Mouse (Mus musculus) bone marrow macrophage, adult 2 months (primary cell): ENCODE measurements at regions not wholly inside any gene's neighbourhood (a gene's known extent, or its start where the extent isn't known, plus 50 kb on each side); places are given as distances from the start of the nearest gene placed in this dataset.

Source experiments
- H3K27ac ChIP-seq: 2 replicates; pipeline ENCODE4 v1.5.1; 2012; ENCODE audit warnings: low read depth, low read length; ENCODE audit not compliant: insufficient read depth
- H3K4me1 ChIP-seq: 2 replicates; pipeline ENCODE4 v1.6.1; 2012; ENCODE audit warnings: low read length; ENCODE audit not compliant: control insufficient read depth, insufficient read depth
- H3K4me3 ChIP-seq: 2 replicates; pipeline ENCODE4 v1.5.1; 2012; ENCODE audit warnings: mild to moderate bottlenecking, low read length, moderate library complexity; ENCODE audit not compliant: insufficient read depth
- CTCF ChIP-seq: IDR thresholded peaks from 2 replicates; pipeline ENCODE4 v1.5.1; 2012; ENCODE audit warnings: low read depth, mild to moderate bottlenecking, low read length, moderate library complexity
- POLR2A ChIP-seq: IDR thresholded peaks from 2 replicates; pipeline ENCODE4 v1.6.1; 2012; ENCODE audit warnings: mild to moderate bottlenecking, low read depth, low read length, borderline replicate concordance

- TF ChIP-seq POLR2A (no peak), CTCF (no peak)
- no peaks in the 10 kb centered on the region for H3K4me1 ChIP-seq
- no peak overlapping the region for H3K4me3 ChIP-seq
- no peak overlapping the region for H3K27ac ChIP-seq
These were observed 212.4 kb upstream of the Klf3 start for GRCm38 (mm10) chr5:64590747-64591146.

- Histone ChIP-seq H3K27ac (no peak overlapping the region), H3K4me3 (no peak overlapping the region), H3K4me1 (no peaks in the 10 kb centered on the region)
- TF ChIP-seq CTCF, result no peak
- TF ChIP-seq POLR2A, result no peak
These were observed 211.4 kb upstream of the Klf3 start for GRCm38 (mm10) chr5:64591792-64592191.

GRCm38 (mm10) chr5:64595220-64595619 lies 208.0 kb upstream of the Klf3 start:
- H3K4me1 ChIP-seq, result peaks cover 3% of the 10 kb centered on the region; the same call in 1 of the 2 replicates
- H3K4me3 ChIP-seq, result no peak overlapping the region
- no peak overlapping the region for H3K27ac ChIP-seq
- TF ChIP-seq CTCF, result no peak

- Histone ChIP-seq H3K4me1 (peaks cover 3% of the 10 kb centered on the region; the same call in 1 of the 2 replicates), H3K27ac (no peak overlapping the region), H3K4me3 (no peak overlapping the region)
- no peak for TF ChIP-seq POLR2A
- no peak for TF ChIP-seq CTCF
These were observed 207.3 kb upstream of the Klf3 start for GRCm38 (mm10) chr5:64595751-64596344.

- Histone ChIP-seq H3K4me1 (peaks cover 10% of the 10 kb centered on the region), H3K27ac (no peak overlapping the region), H3K4me3 (no peak overlapping the region)
- TF ChIP-seq POLR2A (no peak), CTCF (no peak)
These were observed 206.2 kb upstream of the Klf3 start for GRCm38 (mm10) chr5:64597021-64597420.

GRCm38 (mm10) chr5:64597451-64597850 lies 205.7 kb upstream of the Klf3 start:
- TF ChIP-seq POLR2A (no peak), CTCF (no peak)
- no peak overlapping the region for H3K27ac ChIP-seq
- no peak overlapping the region for H3K4me3 ChIP-seq
- peaks cover 13% of the 10 kb centered on the region for H3K4me1 ChIP-seq

GRCm38 (mm10) chr5:64598606-64599005 lies 204.6 kb upstream of the Klf3 start:
- Histone ChIP-seq H3K27ac (no peak overlapping the region), H3K4me3 (no peak overlapping the region), H3K4me1 (peaks cover 13% of the 10 kb centered on the region)
- no peak for TF ChIP-seq CTCF
- TF ChIP-seq POLR2A, result no peak

GRCm38 (mm10) chr5:64599015-64599414 lies 204.2 kb upstream of the Klf3 start:
- Histone ChIP-seq H3K4me1 (peaks cover 13% of the 10 kb centered on the region), H3K4me3 (no peak overlapping the region), H3K27ac (no peak overlapping the region)
- TF ChIP-seq CTCF (no peak), POLR2A (no peak)

GRCm38 (mm10) chr5:64599865-64600288 lies 203.3 kb upstream of the Klf3 start:
- no peak overlapping the region for H3K27ac ChIP-seq
- no peak overlapping the region for H3K4me3 ChIP-seq
- TF ChIP-seq CTCF (no peak), POLR2A (no peak)
- peaks cover 13% of the 10 kb centered on the region for H3K4me1 ChIP-seq

- TF ChIP-seq POLR2A (no peak), CTCF (no peak)
- Histone ChIP-seq H3K27ac (no peak overlapping the region), H3K4me3 (no peak overlapping the region), H3K4me1 (peaks cover 13% of the 10 kb centered on the region)
These were observed 202.8 kb upstream of the Klf3 start for GRCm38 (mm10) chr5:64600392-64600791.

- peaks cover 13% of the 10 kb centered on the region for H3K4me1 ChIP-seq
- TF ChIP-seq POLR2A (no peak), CTCF (no peak)
- no peak overlapping the region for H3K4me3 ChIP-seq
- H3K27ac ChIP-seq, result no peak overlapping the region
These were observed 202.4 kb upstream of the Klf3 start for GRCm38 (mm10) chr5:64600811-64601210.
